Mouse (Mus musculus): Measurements from ENCODE around the gene Ccdc97. TPM values are rescaled to one million over a fixed set of nuclear protein-coding genes. Genes with fewer than 3 reads are reported as not detected.

Gene Ccdc97
- polyA plus RNA-seq, 1 experiment = 33.2 TPM

- Histone ChIP-seq H3K79me2 (ENCODE audit: control insufficient read depth, insufficient read depth) (no peaks in the 10 kb centered on the region), H3K36me3 (ENCODE audit: control insufficient read depth, insufficient read depth) (peaks cover 46% of the 10 kb centered on the region), H3ac (ENCODE audit: control insufficient read depth, insufficient read length, low read depth) (no peak overlapping the region), H3K79me3 (ENCODE audit: low read depth) (no peaks in the 10 kb centered on the region), H3K27me3 (ENCODE audit: control insufficient read depth, insufficient read depth, insufficient read length) (no peaks in the 10 kb centered on the region), H3K4me3 (ENCODE audit: insufficient read depth, poor library complexity, severe bottlenecking) (no peak overlapping the region)
- TF ChIP-seq CTCF (IDR thresholded peaks at IDR 0.05; ENCODE audit: control insufficient read depth, insufficient read depth, insufficient read length) (no peak), MAX (IDR thresholded peaks at IDR 0.05) (no peak), USF1 (IDR thresholded peaks at IDR 0.05; ENCODE audit: low read depth) (no peak)
Measured at GRCm38 (mm10) chr7:25699851-25700250, 19.0 kb downstream of the Ccdc97 start.

GRCm38 (mm10) chr7:25694104-25694503, 24.8 kb downstream of the Ccdc97 start:
- no peak for TF ChIP-seq MYOG (IDR thresholded peaks at IDR 0.05; ENCODE audit: control insufficient read depth, extremely low read depth, insufficient read length)
- TF ChIP-seq MAX (IDR thresholded peaks at IDR 0.05) = no peak
- no peak for TF ChIP-seq CEBPB (IDR thresholded peaks at IDR 0.05; ENCODE audit: low read depth)
- TF ChIP-seq CTCF (IDR thresholded peaks at IDR 0.05; ENCODE audit: control insufficient read depth, insufficient read depth, insufficient read length) = no peak
- TF ChIP-seq FOSL1 (IDR thresholded peaks at IDR 0.05; ENCODE audit: insufficient read depth, low read length, poor library complexity, severe bottlenecking) = no peak
- no peak for TF ChIP-seq USF1 (IDR thresholded peaks at IDR 0.05; ENCODE audit: low read depth)
- TF ChIP-seq MYOD1 (IDR thresholded peaks at IDR 0.05; ENCODE audit: control insufficient read depth, insufficient read length, low read depth) = no peak
- Histone ChIP-seq H3K36me3 (ENCODE audit: control insufficient read depth, insufficient read depth) (peaks cover 37% of the 10 kb centered on the region), H3K79me3 (ENCODE audit: low read depth) (peaks cover 5% of the 10 kb centered on the region), H3K27me3 (ENCODE audit: control insufficient read depth, insufficient read depth, insufficient read length) (no peaks in the 10 kb centered on the region), H3K4me3 (ENCODE audit: insufficient read depth, poor library complexity, severe bottlenecking) (no peak overlapping the region), H3K79me2 (ENCODE audit: control insufficient read depth, insufficient read depth) (peaks cover 20% of the 10 kb centered on the region), H3ac (ENCODE audit: control insufficient read depth, insufficient read length, low read depth) (no peak overlapping the region)

- Histone ChIP-seq H3K4me3 (ENCODE audit: insufficient read depth, poor library complexity, severe bottlenecking) (no peak overlapping the region), H3ac (ENCODE audit: control insufficient read depth, insufficient read length, low read depth) (no peak overlapping the region), H3K27me3 (ENCODE audit: control insufficient read depth, insufficient read depth, insufficient read length) (no peaks in the 10 kb centered on the region), H3K79me2 (ENCODE audit: control insufficient read depth, insufficient read depth) (peaks cover 35% of the 10 kb centered on the region), H3K36me3 (ENCODE audit: control insufficient read depth, insufficient read depth) (peaks cover 15% of the 10 kb centered on the region), H3K79me3 (ENCODE audit: low read depth) (peaks cover 8% of the 10 kb centered on the region)
- TF ChIP-seq FOSL1 (IDR thresholded peaks at IDR 0.05; ENCODE audit: insufficient read depth, low read length, poor library complexity, severe bottlenecking) = no peak
- no peak for TF ChIP-seq MAX (IDR thresholded peaks at IDR 0.05)
- TF ChIP-seq MYOD1 (IDR thresholded peaks at IDR 0.05; ENCODE audit: control insufficient read depth, insufficient read length, low read depth) = no peak
- no peak for TF ChIP-seq USF1 (IDR thresholded peaks at IDR 0.05; ENCODE audit: low read depth)
- no peak for TF ChIP-seq CEBPB (IDR thresholded peaks at IDR 0.05; ENCODE audit: low read depth)
- no peak for TF ChIP-seq MYOG (IDR thresholded peaks at IDR 0.05; ENCODE audit: control insufficient read depth, extremely low read depth, insufficient read length)
- no peak for TF ChIP-seq CTCF (IDR thresholded peaks at IDR 0.05; ENCODE audit: control insufficient read depth, insufficient read depth, insufficient read length)
Measured at GRCm38 (mm10) chr7:25690051-25690450, 28.8 kb downstream of the Ccdc97 start.

- no peaks in the 10 kb centered on the region for H3K27me3 ChIP-seq (ENCODE audit: control insufficient read depth, insufficient read depth, insufficient read length)
- peak overlapping the region; percentile 63 for H3K4me3 ChIP-seq (ENCODE audit: insufficient read depth, poor library complexity, severe bottlenecking)
- peaks cover 11% of the 10 kb centered on the region for H3K36me3 ChIP-seq (ENCODE audit: control insufficient read depth, insufficient read depth)
- no peak for TF ChIP-seq MYOD1 (IDR thresholded peaks at IDR 0.05; ENCODE audit: control insufficient read depth, insufficient read length, low read depth)
- no peak for TF ChIP-seq CEBPB (IDR thresholded peaks at IDR 0.05; ENCODE audit: low read depth)
- H3K79me2 ChIP-seq (ENCODE audit: control insufficient read depth, insufficient read depth) = peaks cover 35% of the 10 kb centered on the region
- no peak overlapping the region for H3ac ChIP-seq (ENCODE audit: control insufficient read depth, insufficient read length, low read depth)
- H3K79me3 ChIP-seq (ENCODE audit: low read depth) = peaks cover 8% of the 10 kb centered on the region
Measured at GRCm38 (mm10) chr7:25689603-25690021, 29.3 kb downstream of the Ccdc97 start.

GRCm38 (mm10) chr7:25688810-25689586, 29.9 kb downstream of the Ccdc97 start:
- peaks cover 8% of the 10 kb centered on the region for H3K79me3 ChIP-seq (ENCODE audit: low read depth)
- no peaks in the 10 kb centered on the region for H3K27me3 ChIP-seq (ENCODE audit: control insufficient read depth, insufficient read depth, insufficient read length)
- peak overlapping the region; percentile 94 for H3ac ChIP-seq (ENCODE audit: control insufficient read depth, insufficient read length, low read depth)
- TF ChIP-seq MAX (IDR thresholded peaks at IDR 0.05) = no peak
- TF ChIP-seq USF1 (IDR thresholded peaks at IDR 0.05; ENCODE audit: low read depth) = no peak
- no peak for TF ChIP-seq CTCF (IDR thresholded peaks at IDR 0.05; ENCODE audit: control insufficient read depth, insufficient read depth, insufficient read length)
- no peak for TF ChIP-seq CEBPB (IDR thresholded peaks at IDR 0.05; ENCODE audit: low read depth)
- no peak for TF ChIP-seq MYOG (IDR thresholded peaks at IDR 0.05; ENCODE audit: control insufficient read depth, extremely low read depth, insufficient read length)
- no peak for TF ChIP-seq MYOD1 (IDR thresholded peaks at IDR 0.05; ENCODE audit: control insufficient read depth, insufficient read length, low read depth)
- TF ChIP-seq FOSL1 (IDR thresholded peaks at IDR 0.05; ENCODE audit: insufficient read depth, low read length, poor library complexity, severe bottlenecking) = no peak
- peaks cover 9% of the 10 kb centered on the region for H3K36me3 ChIP-seq (ENCODE audit: control insufficient read depth, insufficient read depth)
- peak overlapping the region; percentile 63 for H3K4me3 ChIP-seq (ENCODE audit: insufficient read depth, poor library complexity, severe bottlenecking)
- peaks cover 35% of the 10 kb centered on the region for H3K79me2 ChIP-seq (ENCODE audit: control insufficient read depth, insufficient read depth)

- no peaks in the 10 kb centered on the region for H3K27me3 ChIP-seq (ENCODE audit: control insufficient read depth, insufficient read depth, insufficient read length)
- peaks cover 5% of the 10 kb centered on the region for H3K36me3 ChIP-seq (ENCODE audit: control insufficient read depth, insufficient read depth)
- no peak for TF ChIP-seq MAX (IDR thresholded peaks at IDR 0.05)
- no peak for TF ChIP-seq MYOD1 (IDR thresholded peaks at IDR 0.05; ENCODE audit: control insufficient read depth, insufficient read length, low read depth)
- peaks cover 8% of the 10 kb centered on the region for H3K79me3 ChIP-seq (ENCODE audit: low read depth)
- H3K4me3 ChIP-seq (ENCODE audit: insufficient read depth, poor library complexity, severe bottlenecking) = peak overlapping the region; percentile 63
- peak overlapping the region; percentile 94 for H3ac ChIP-seq (ENCODE audit: control insufficient read depth, insufficient read length, low read depth)
- H3K79me2 ChIP-seq (ENCODE audit: control insufficient read depth, insufficient read depth) = peaks cover 35% of the 10 kb centered on the region
Measured at GRCm38 (mm10) chr7:25687811-25688401, 31.0 kb downstream of the Ccdc97 start.

All from C2C12 (cell line).